Mouse (Mus musculus): ENCODE measurements around the gene Dars2. TPM values are rescaled to one million over a fixed set of nuclear protein-coding genes. Genes with fewer than 3 reads are reported as not detected.
A peak's percentile ranks its signal among the peaks of the same experiment; 100 is the strongest.

Gene Dars2
- total and polyA plus RNA-seq, 3 experiments: 53.1 to 83.6 TPM; not detected in 1

DNA sequence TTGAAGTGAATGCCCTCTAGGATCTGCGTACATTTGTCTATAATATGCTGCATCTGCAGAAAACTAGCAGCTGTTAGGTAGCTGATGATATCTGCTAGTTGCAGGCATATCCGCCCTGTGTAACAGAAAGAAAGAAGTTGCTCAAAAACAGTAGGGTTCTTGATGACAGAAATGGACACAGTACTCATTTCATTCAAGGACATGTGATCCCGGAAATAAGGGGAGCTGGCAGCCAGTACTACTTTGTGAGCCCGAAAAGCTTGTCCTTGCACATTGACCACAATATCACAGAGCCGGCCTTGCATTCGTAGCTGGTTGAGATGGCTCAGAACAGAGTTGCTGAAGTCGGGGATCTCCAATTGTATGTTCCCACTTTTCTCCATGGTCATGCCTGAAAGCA lies 38.1 kb downstream of the Dars2 start:
- peaks cover 37% of the 10 kb centered on the region for H3K79me2 ChIP-seq (ENCODE audit: control insufficient read depth, insufficient read depth, low read length, poor library complexity)
- H3K27me3 ChIP-seq (ENCODE audit: control insufficient read depth in 1 of 2, insufficient read depth in 2 of 2, low read length in 2 of 2): no peaks in the 10 kb centered on the region

DNA sequence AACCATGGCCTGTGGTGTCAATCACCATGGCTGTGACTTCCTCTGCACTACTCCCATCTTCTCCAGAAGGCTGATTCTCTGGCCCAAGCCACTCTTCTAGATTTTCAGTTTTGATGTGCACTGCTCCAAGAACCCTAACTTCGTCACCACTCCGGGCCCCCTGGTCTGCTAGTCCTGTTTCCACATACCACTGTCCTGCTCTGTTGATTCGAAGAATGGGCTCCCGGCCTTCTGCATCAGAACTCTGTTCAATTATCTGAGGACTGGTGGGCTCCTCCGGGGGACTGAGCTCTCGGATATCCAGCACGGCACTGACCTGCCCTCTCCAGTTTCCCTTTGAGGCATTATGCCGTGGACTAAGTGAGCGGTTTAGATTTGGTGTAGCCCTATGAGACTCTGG lies 38.6 kb downstream of the Dars2 start:
- H3K4me3 ChIP-seq (ENCODE audit: control insufficient read depth in 1 of 2, insufficient read depth in 1 of 2, low read depth in 2 of 2, low read length in 2 of 2): peak overlapping the region; percentile 60 to 77
- peaks cover 35% of the 10 kb centered on the region for H3K79me2 ChIP-seq (ENCODE audit: control insufficient read depth, insufficient read depth, low read length, poor library complexity)
- no peaks in the 10 kb centered on the region for H3K27me3 ChIP-seq (ENCODE audit: control insufficient read depth in 1 of 2, insufficient read depth in 2 of 2, low read length in 2 of 2)
- peak overlapping the region; percentile 96 for H3K9ac ChIP-seq (ENCODE audit: control insufficient read depth, low read depth, low read length, poor library complexity, severe bottlenecking)
- peak overlapping the region; percentile 98 for H3K27ac ChIP-seq (ENCODE audit: control insufficient read depth, low read depth, low read length)
- H3K4me1 ChIP-seq (ENCODE audit: control insufficient read depth in 1 of 2, insufficient read depth in 2 of 2, low read length in 2 of 2): peaks cover 2 to 9% of the 10 kb centered on the region in 2 experiments
- H3K36me3 ChIP-seq (ENCODE audit: control insufficient read depth in 1 of 2, insufficient read depth in 2 of 2, low read length in 2 of 2): peaks cover 12 to 34% of the 10 kb centered on the region in 2 experiments
- no peak for DNase-seq (ENCODE audit: low read depth, low spot score)
- no peaks in the 10 kb centered on the region for H3K9me3 ChIP-seq (replicated peaks; ENCODE audit: insufficient read depth, low read length)
- TF ChIP-seq HCFC1 (IDR thresholded peaks at IDR 0.05; ENCODE audit: low read depth, low read length) (no peak), RAD21 (IDR thresholded peaks at IDR 0.05; ENCODE audit: low read depth, low read length) (no peak), MXI1 (IDR thresholded peaks at IDR 0.05; ENCODE audit: low read depth, low read length) (no peak), POLR2AphosphoS5 (IDR thresholded peaks at IDR 0.05; ENCODE audit: borderline replicate concordance, low read depth, low read length) (no peak), TAL1 (IDR thresholded peaks at IDR 0.05; ENCODE audit: low read length) (no peak), USF1 (IDR thresholded peaks at IDR 0.05; ENCODE audit: low read depth, low read length) (no peak), NRF1 (IDR thresholded peaks at IDR 0.05; ENCODE audit: insufficient read depth, low read depth, low read length, poor library complexity, severe bottlenecking) (no peak), MAZ (IDR thresholded peaks at IDR 0.05; ENCODE audit: low read depth, low read length) (no peak), MEF2A (IDR thresholded peaks at IDR 0.05; ENCODE audit: extremely low read depth, insufficient replicate concordance, low read depth, low read length, poor library complexity, severe bottlenecking) (no peak), TCF12 (IDR thresholded peaks at IDR 0.05; ENCODE audit: low read depth, low read length) (no peak), E2F4 (IDR thresholded peaks at IDR 0.05; ENCODE audit: borderline replicate concordance, low read depth, low read length) (no peak), MYC (IDR thresholded peaks at IDR 0.05; ENCODE audit: low read depth, low read length) (no peak), CHD1 (IDR thresholded peaks at IDR 0.05; ENCODE audit: low read depth, low read length) (no peak), USF2 (IDR thresholded peaks at IDR 0.05; ENCODE audit: borderline replicate concordance in 1 of 2, insufficient read depth in 1 of 2, low read depth in 1 of 2, low read length in 2 of 2) (no peak), MAX (IDR thresholded peaks at IDR 0.05; ENCODE audit: low read length) (no peak), UBTF (IDR thresholded peaks at IDR 0.05; ENCODE audit: borderline replicate concordance, insufficient read depth, low read depth, low read length) (no peak), CTCF (IDR thresholded peaks at IDR 0.05 in 2 of 3, conservative IDR thresholded peaks at IDR 0.05 in 1 of 3; ENCODE audit: control insufficient read depth in 1 of 3, insufficient read depth in 1 of 3, low read depth in 2 of 3, low read length in 3 of 3, poor library complexity in 1 of 3, severe bottlenecking in 1 of 3) (no peak)

More for the DNA sequence above, 38.1 kb downstream of the Dars2 start:
- peak overlapping the region; percentile 98 for H3K27ac ChIP-seq (ENCODE audit: control insufficient read depth, low read depth, low read length)
- peaks cover 16 to 32% of the 10 kb centered on the region in 2 experiments for H3K36me3 ChIP-seq (ENCODE audit: control insufficient read depth in 1 of 2, insufficient read depth in 2 of 2, low read length in 2 of 2)
- H3K4me3 ChIP-seq (ENCODE audit: control insufficient read depth in 1 of 2, insufficient read depth in 1 of 2, low read depth in 2 of 2, low read length in 2 of 2): peak overlapping the region; percentile 60 to 77
- DNase-seq (ENCODE audit: low read depth, low spot score): peak; percentile 86
- no peak for TF ChIP-seq MAX (IDR thresholded peaks at IDR 0.05; ENCODE audit: low read length)
- TF ChIP-seq TAL1 (IDR thresholded peaks at IDR 0.05; ENCODE audit: low read length): peak; percentile 93
- TF ChIP-seq USF1 (IDR thresholded peaks at IDR 0.05; ENCODE audit: low read depth, low read length): no peak
- TF ChIP-seq POLR2AphosphoS2 (IDR thresholded peaks at IDR 0.05; ENCODE audit: low read length): no peak
- peak in 1 of 2 experiments; percentile 50; a peak in 2 of 4 replicates for TF ChIP-seq POLR2A (IDR thresholded peaks at IDR 0.05; ENCODE audit: control insufficient read depth in 1 of 2, insufficient read depth in 1 of 2, low read depth in 1 of 2, low read length in 2 of 2, poor library complexity in 1 of 2)
- TF ChIP-seq ELF1 (IDR thresholded peaks at IDR 0.05; ENCODE audit: low read depth, low read length): no peak
- no peak for TF ChIP-seq CTCF (IDR thresholded peaks at IDR 0.05 in 2 of 3, conservative IDR thresholded peaks at IDR 0.05 in 1 of 3; ENCODE audit: control insufficient read depth in 1 of 3, insufficient read depth in 1 of 3, low read depth in 2 of 3, low read length in 3 of 3, poor library complexity in 1 of 3, severe bottlenecking in 1 of 3)
- TF ChIP-seq TBP (IDR thresholded peaks at IDR 0.05; ENCODE audit: low read depth, low read length): peak; percentile 65
- H3K4me1 ChIP-seq (ENCODE audit: control insufficient read depth in 1 of 2, insufficient read depth in 2 of 2, low read length in 2 of 2): peaks cover under 1 to 9% of the 10 kb centered on the region in 2 experiments
- H3K9me3 ChIP-seq (replicated peaks; ENCODE audit: insufficient read depth, low read length): no peaks in the 10 kb centered on the region
- H3K9ac ChIP-seq (ENCODE audit: control insufficient read depth, low read depth, low read length, poor library complexity, severe bottlenecking): peak overlapping the region; percentile 96
